Mouse (Mus musculus) stomach, postnatal 0 days (tissue): ENCODE data around the gene Mblac2.

ENCODE experiments used
- CTCF ChIP-seq: IDR thresholded peaks from 2 replicates; pipeline ENCODE4 v1.5.1; 2016; ENCODE audit warnings: antibody characterized with exemption, low read depth, mild to moderate bottlenecking, moderate library complexity
- EP300 ChIP-seq: optimal IDR thresholded peaks from 2 replicates; pipeline ENCODE3; 2016; ENCODE audit warnings: antibody characterized with exemption

DNA sequence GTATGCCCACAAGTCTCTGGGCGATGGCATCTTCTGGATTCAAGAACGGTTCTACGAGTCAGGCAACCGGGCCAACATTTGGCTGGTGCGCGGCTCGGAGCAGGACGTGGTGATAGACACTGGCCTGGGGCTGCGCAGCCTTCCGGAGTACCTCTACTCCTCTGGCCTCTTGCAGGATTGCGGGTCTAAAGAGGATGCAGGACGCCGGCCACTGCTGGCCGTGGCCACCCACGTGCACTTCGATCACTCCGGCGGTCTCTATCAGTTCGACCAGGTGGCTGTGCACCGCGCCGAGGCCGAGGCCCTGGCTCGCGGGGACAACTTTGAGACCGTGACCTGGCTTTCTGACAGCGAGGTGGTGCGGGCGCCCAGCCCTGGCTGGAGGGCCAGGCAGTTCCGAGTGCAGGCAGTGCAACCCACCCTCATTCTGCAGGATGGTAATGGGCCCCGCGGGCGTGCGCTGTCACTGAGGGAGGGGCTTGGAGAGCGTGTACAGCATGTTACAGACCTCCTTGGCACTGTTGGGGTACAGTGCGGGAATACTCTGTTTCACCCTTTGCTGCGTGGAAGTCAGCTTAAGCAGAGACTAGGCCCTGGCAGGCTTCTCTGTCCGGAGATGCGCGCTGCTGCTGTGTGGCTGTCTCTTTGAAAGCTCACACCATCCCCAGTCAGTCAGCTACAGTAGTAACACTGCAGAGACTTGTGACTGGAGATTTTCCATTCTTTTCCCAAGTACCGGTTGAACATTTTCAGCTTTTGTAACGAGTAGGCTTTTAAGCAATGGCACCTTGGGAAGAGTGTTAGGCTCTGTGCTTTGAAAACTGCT lies 618 bp downstream of the Mblac2 start:
- TF ChIP-seq CTCF, result no peak
- no peak for TF ChIP-seq EP300
